Mouse (Mus musculus): ENCODE measurements around the gene Zeb2. TPM values are rescaled to one million over a fixed set of nuclear protein-coding genes. Genes with fewer than 3 reads are reported as not detected.

Zeb2 gene
- polyA plus RNA-seq, 1 experiment from 2014 or later = 28.0 TPM

- 72% methylated on average over 3 of the region's 3 CpGs for WGBS
- no peaks in the 10 kb centered on the region for H3K27me3 ChIP-seq (replicated peaks)
- no peak overlapping the region for H3K4me2 ChIP-seq
- H3K4me1 ChIP-seq (replicated peaks) = no peaks in the 10 kb centered on the region
- H3K9ac ChIP-seq = no peak overlapping the region
- no peaks in the 10 kb centered on the region for H3K36me3 ChIP-seq
- no peak overlapping the region for H3K4me3 ChIP-seq
- no peak for ATAC-seq (ENCODE audit: insufficient number of reproducible peaks, low FRiP score)
- no peaks in the 10 kb centered on the region for H3K9me3 ChIP-seq (replicated peaks)
- no peak overlapping the region for H3K27ac ChIP-seq (ENCODE audit: poor library complexity, severe bottlenecking)
Observed at GRCm38 (mm10) chr2:44960561-44960960, 156.6 kb downstream of the Zeb2 start.

GRCm38 (mm10) chr2:44957329-44957797 is 159.8 kb downstream of the Zeb2 start:
- H3K36me3 ChIP-seq = no peaks in the 10 kb centered on the region
- no peak overlapping the region for H3K4me2 ChIP-seq
- no peak overlapping the region for H3K27ac ChIP-seq (ENCODE audit: poor library complexity, severe bottlenecking)
- WGBS = 87% methylated on average over 1 of the region's 1 CpGs
- no peak overlapping the region for H3K4me3 ChIP-seq
- no peaks in the 10 kb centered on the region for H3K27me3 ChIP-seq (replicated peaks)
- no peak overlapping the region for H3K9ac ChIP-seq
- no peak for ATAC-seq (ENCODE audit: insufficient number of reproducible peaks, low FRiP score)
- H3K9me3 ChIP-seq (replicated peaks) = no peaks in the 10 kb centered on the region
- peaks cover 10% of the 10 kb centered on the region for H3K4me1 ChIP-seq (replicated peaks)

- Histone ChIP-seq H3K4me1 (replicated peaks) (peaks cover 17% of the 10 kb centered on the region), H3K36me3 (no peaks in the 10 kb centered on the region), H3K9ac (no peak overlapping the region), H3K27ac (ENCODE audit: poor library complexity, severe bottlenecking) (no peak overlapping the region), H3K27me3 (replicated peaks) (no peaks in the 10 kb centered on the region), H3K4me2 (no peak overlapping the region), H3K4me3 (no peak overlapping the region), H3K9me3 (replicated peaks) (no peaks in the 10 kb centered on the region)
- 35% methylated on average over 3 of the region's 3 CpGs for WGBS
- no peak for ATAC-seq (ENCODE audit: insufficient number of reproducible peaks, low FRiP score)
Observed at GRCm38 (mm10) chr2:44956232-44956631, 161.0 kb downstream of the Zeb2 start.

GRCm38 (mm10) chr2:44955506-44955905 is 161.7 kb downstream of the Zeb2 start:
- Histone ChIP-seq H3K4me1 (replicated peaks) (peaks cover 17% of the 10 kb centered on the region), H3K36me3 (no peaks in the 10 kb centered on the region), H3K27me3 (replicated peaks) (no peaks in the 10 kb centered on the region), H3K9ac (no peak overlapping the region), H3K4me3 (no peak overlapping the region), H3K4me2 (no peak overlapping the region), H3K27ac (ENCODE audit: poor library complexity, severe bottlenecking) (no peak overlapping the region), H3K9me3 (replicated peaks) (no peaks in the 10 kb centered on the region)
- no peak for ATAC-seq (ENCODE audit: insufficient number of reproducible peaks, low FRiP score)
- WGBS = 74% methylated on average over 6 of the region's 6 CpGs

- no peaks in the 10 kb centered on the region for H3K36me3 ChIP-seq
- 67% methylated on average over 1 of the region's 1 CpGs for WGBS
- H3K4me3 ChIP-seq = no peak overlapping the region
- no peak for ATAC-seq (ENCODE audit: insufficient number of reproducible peaks, low FRiP score)
- H3K9ac ChIP-seq = no peak overlapping the region
- no peak overlapping the region for H3K27ac ChIP-seq (ENCODE audit: poor library complexity, severe bottlenecking)
- H3K4me2 ChIP-seq = no peak overlapping the region
- peaks cover 17% of the 10 kb centered on the region for H3K4me1 ChIP-seq (replicated peaks)
- no peaks in the 10 kb centered on the region for H3K27me3 ChIP-seq (replicated peaks)
- H3K9me3 ChIP-seq (replicated peaks) = no peaks in the 10 kb centered on the region
Observed at GRCm38 (mm10) chr2:44954180-44954579, 163.0 kb downstream of the Zeb2 start.

- Histone ChIP-seq H3K9me3 (replicated peaks) (no peaks in the 10 kb centered on the region), H3K9ac (no peak overlapping the region), H3K36me3 (no peaks in the 10 kb centered on the region), H3K4me1 (replicated peaks) (peaks cover 17% of the 10 kb centered on the region), H3K4me3 (no peak overlapping the region), H3K27me3 (replicated peaks) (no peaks in the 10 kb centered on the region), H3K4me2 (no peak overlapping the region), H3K27ac (ENCODE audit: poor library complexity, severe bottlenecking) (peak overlapping the region; percentile 57)
- 29% methylated on average over 6 of the region's 6 CpGs for WGBS
- ATAC-seq (ENCODE audit: insufficient number of reproducible peaks, low FRiP score) = peak; percentile 88
Observed at GRCm38 (mm10) chr2:44952830-44953422, 164.3 kb downstream of the Zeb2 start.

DNA sequence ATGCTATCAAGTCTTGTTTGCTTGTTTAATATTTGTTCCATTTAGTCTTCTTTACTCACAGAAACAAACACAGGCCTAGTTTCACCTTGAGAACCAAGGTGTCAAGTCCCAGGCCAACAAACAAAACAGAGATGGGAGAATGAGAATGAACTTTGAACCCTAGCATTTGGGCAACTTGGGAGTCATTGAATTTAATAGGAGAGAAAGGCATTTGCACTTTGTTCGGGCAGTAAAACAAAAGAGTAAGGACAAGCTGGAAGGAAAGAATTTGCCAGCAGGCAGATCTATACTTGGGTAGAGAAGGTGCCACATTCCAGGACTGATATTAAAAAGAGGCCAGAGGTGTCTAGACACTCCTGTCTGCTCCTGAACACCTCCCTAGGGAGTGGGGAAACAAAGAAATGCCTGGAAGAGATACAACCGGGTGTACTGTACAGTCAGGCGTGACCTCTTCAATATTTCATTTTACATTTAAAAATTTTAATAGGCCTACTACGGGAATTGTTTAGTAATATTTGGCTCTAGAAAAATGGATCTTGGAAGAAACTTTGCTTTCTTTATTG is 165.5 kb downstream of the Zeb2 start:
- Histone ChIP-seq H3K27me3 (replicated peaks) (no peaks in the 10 kb centered on the region), H3K9ac (no peak overlapping the region), H3K4me1 (replicated peaks) (peaks cover 17% of the 10 kb centered on the region), H3K4me3 (no peak overlapping the region), H3K27ac (ENCODE audit: poor library complexity, severe bottlenecking) (0 out of 2 replicates have a peak overlapping the region, but pooled peaks have one; percentile 43), H3K9me3 (replicated peaks) (no peaks in the 10 kb centered on the region), H3K4me2 (no peak overlapping the region), H3K36me3 (no peaks in the 10 kb centered on the region)
- peak; percentile 72 for ATAC-seq (ENCODE audit: insufficient number of reproducible peaks, low FRiP score)
- 29% methylated on average over 4 of the region's 4 CpGs for WGBS

GRCm38 (mm10) chr2:44944689-44945088 is 172.5 kb downstream of the Zeb2 start:
- no peak overlapping the region for H3K9ac ChIP-seq
- H3K27ac ChIP-seq (ENCODE audit: poor library complexity, severe bottlenecking) = no peak overlapping the region
- no peaks in the 10 kb centered on the region for H3K27me3 ChIP-seq (replicated peaks)
- H3K9me3 ChIP-seq (replicated peaks) = no peaks in the 10 kb centered on the region
- no peaks in the 10 kb centered on the region for H3K36me3 ChIP-seq
- H3K4me3 ChIP-seq = no peak overlapping the region
- ATAC-seq (ENCODE audit: insufficient number of reproducible peaks, low FRiP score) = no peak
- H3K4me2 ChIP-seq = no peak overlapping the region
- no peaks in the 10 kb centered on the region for H3K4me1 ChIP-seq (replicated peaks)
- WGBS = 93% methylated on average over 2 of the region's 2 CpGs

Small RNA genes lying within 50 kb of the gene (microRNA-seq; reads per million reads assigned to microRNA genes)
- gene Mir5129 = not detected

Other genes with a start within 250 kb of the Zeb2 start
- 10.0 and 10.1 TPM in 2 replicates for gene Gtdc1, start 189.7 kb downstream of the Zeb2 start, polyA plus RNA-seq (2016; fragmentation: Nextera tagmentation; extraction: Ambion mirVana)